Mouse (Mus musculus): ENCODE results near the gene Plod3. TPM values are rescaled to one million over a fixed set of nuclear protein-coding genes. Genes with fewer than 3 reads are reported as not detected.

Plod3 gene
- polyA plus RNA-seq, 1 experiment from 2014 or later, result 11.1 TPM

DNA sequence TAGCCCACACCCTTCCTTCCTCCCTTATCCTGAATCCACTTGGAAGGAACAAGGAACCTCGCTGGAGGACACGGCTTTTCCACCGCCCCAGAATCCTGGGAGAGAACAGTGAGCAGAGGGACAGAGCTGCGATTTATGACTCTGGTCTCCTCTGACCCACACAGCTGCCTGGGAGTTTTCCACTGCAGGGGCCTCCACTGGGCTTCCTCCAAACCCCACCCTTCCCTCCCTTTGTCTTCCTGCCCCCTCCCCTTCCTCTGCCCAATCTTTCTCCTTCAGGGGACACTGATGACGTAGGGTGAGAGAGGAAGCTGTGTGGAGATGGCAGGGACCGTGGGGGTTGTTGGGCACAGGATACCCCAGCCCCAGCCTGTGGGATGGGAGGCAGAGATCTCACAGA, 20.5 kb upstream of the Plod3 start, which contains the start of gene Cldn15:
TSS of gene Cldn15 (plus strand) at position 286 of the 400 bp plus-strand sequence.
- Histone ChIP-seq H3K27me3 (replicated peaks; ENCODE audit: control insufficient read depth, insufficient read depth, low read length) (no peaks in the 10 kb centered on the region), H3K9me3 (ENCODE audit: control insufficient read depth) (no peaks in the 10 kb centered on the region), H3K9ac (ENCODE audit: low read depth, low read length) (peak within 1 kb of the TSS; percentile 11; the same call in 1 of the 2 replicates), H3K4me3 (ENCODE audit: low read depth, low read length) (peak within 1 kb of the TSS; percentile 31; the same call in 1 of the 2 replicates), H3K4me2 (replicated peaks; ENCODE audit: low read depth) (peak within 1 kb of the TSS; percentile 58), H3K36me3 (ENCODE audit: control insufficient read depth, insufficient read depth) (peaks cover 34% of the 10 kb centered on the region), H3K4me1 (replicated peaks; ENCODE audit: control insufficient read depth, insufficient read depth, low read length) (peaks cover 19% of the 10 kb centered on the region; the same call in 1 of the 2 replicates), H3K27ac (ENCODE audit: low read depth, low read length) (peak within 1 kb of the TSS; percentile 86)
- WGBS, result 20% methylated on average over 6 of the region's 6 CpGs
- no peak for ATAC-seq
- TF ChIP-seq CTCF (IDR thresholded peaks at IDR 0.05; ENCODE audit: low read depth), result no peak

DNA sequence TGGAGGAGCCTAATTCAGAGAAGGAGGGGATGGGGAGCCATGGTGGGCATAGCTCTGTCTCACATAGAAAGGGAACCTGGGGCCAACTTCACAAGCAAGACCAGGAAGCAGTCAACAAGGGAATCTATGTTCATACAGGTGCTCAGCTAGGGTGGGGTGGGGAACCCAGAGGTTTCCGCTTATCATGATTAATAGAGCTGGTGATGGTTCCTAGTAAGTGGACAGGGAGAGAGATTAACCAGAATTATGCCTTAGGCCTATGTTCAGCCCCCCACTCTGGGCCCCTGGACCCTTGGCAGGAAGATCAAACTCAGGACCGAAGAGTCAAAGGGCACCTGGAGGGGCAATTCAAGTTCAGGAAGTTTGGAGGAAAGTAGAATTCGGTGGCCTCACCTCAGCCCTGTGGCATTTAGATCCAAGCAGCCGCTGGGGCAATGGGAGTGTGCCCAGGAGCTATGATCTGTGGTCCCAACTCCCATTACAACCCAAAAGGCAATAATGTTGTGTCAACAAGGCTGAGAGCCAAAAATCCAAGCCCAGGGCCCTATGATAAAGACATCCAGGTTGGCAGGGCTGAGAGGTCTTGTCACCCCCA, 19.9 kb upstream of the Plod3 start:
- WGBS, result 36% methylated on average over 4 of the region's 4 CpGs
- Histone ChIP-seq H3K27me3 (replicated peaks; ENCODE audit: control insufficient read depth, insufficient read depth, low read length) (no peaks in the 10 kb centered on the region), H3K27ac (ENCODE audit: low read depth, low read length) (peak overlapping the region; percentile 86), H3K9ac (ENCODE audit: low read depth, low read length) (0 out of 2 replicates have a peak overlapping the region, but pooled peaks have one; percentile 11), H3K4me3 (ENCODE audit: low read depth, low read length) (peak overlapping the region; percentile 31; the same call in 1 of the 2 replicates), H3K36me3 (ENCODE audit: control insufficient read depth, insufficient read depth) (peaks cover 34% of the 10 kb centered on the region), H3K4me2 (replicated peaks; ENCODE audit: low read depth) (peak overlapping the region; percentile 58), H3K9me3 (ENCODE audit: control insufficient read depth) (no peaks in the 10 kb centered on the region), H3K4me1 (replicated peaks; ENCODE audit: control insufficient read depth, insufficient read depth, low read length) (peaks cover 15% of the 10 kb centered on the region; the same call in 1 of the 2 replicates)
- 0 out of 2 replicates have a peak, but pooled peaks have one; percentile 1 for ATAC-seq
- TF ChIP-seq CTCF (IDR thresholded peaks at IDR 0.05; ENCODE audit: low read depth), result no peak

DNA sequence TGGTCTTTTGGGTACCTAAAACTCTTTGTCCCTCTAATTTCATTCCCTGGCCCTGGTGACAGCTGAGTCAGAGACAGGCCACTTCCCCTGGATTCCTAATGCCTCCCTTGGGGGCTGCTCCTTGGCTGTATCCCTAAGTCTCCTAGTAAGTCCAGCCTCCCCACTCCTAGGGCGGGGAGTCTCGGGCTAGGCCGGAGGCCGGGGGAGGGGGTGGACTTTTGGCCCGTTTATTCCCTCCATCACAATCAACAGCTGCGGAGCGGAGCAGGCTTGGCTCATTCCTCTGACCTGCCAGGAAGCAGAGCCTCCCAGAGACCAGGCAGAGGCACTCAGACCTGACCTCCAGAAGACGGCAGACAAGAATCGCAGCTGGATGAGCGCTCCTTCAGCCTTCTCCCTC, 19.2 kb upstream of the Plod3 start:
- Histone ChIP-seq H3K9me3 (ENCODE audit: control insufficient read depth) (no peaks in the 10 kb centered on the region), H3K9ac (ENCODE audit: low read depth, low read length) (no peak overlapping the region), H3K27me3 (replicated peaks; ENCODE audit: control insufficient read depth, insufficient read depth, low read length) (no peaks in the 10 kb centered on the region), H3K4me1 (replicated peaks; ENCODE audit: control insufficient read depth, insufficient read depth, low read length) (peaks cover 15% of the 10 kb centered on the region; the same call in 1 of the 2 replicates), H3K36me3 (ENCODE audit: control insufficient read depth, insufficient read depth) (peaks cover 34% of the 10 kb centered on the region), H3K4me3 (ENCODE audit: low read depth, low read length) (peak overlapping the region; percentile 31), H3K4me2 (replicated peaks; ENCODE audit: low read depth) (peak overlapping the region; percentile 58), H3K27ac (ENCODE audit: low read depth, low read length) (peak overlapping the region; percentile 86)
- 14% methylated on average over 10 of the region's 10 CpGs for WGBS
- peak; percentile 36 for ATAC-seq
- no peak for TF ChIP-seq CTCF (IDR thresholded peaks at IDR 0.05; ENCODE audit: low read depth)

DNA sequence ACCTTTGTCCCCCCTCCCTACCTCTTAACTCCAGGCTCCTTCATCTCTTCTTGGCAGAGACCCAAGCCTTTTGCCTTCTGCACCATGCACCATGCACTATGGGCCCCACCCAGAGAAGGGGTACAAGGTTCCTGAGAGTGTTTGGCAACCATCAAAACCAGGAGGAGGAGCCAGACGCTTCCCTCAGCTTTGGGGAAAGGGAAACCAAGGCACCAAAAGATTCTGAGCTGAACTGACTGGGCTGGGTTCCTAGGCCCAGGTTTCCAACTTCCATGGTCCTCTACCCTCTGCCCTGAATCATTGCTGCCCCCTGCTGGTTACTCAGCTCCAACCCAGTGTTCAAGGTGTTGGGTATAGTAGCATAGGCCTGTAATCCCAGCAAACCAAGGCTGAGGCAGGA, 16.1 kb upstream of the Plod3 start:
- no peaks in the 10 kb centered on the region for H3K9me3 ChIP-seq (ENCODE audit: control insufficient read depth)
- ATAC-seq, result peak; percentile 81
- WGBS, result 35% methylated on average over 1 of the region's 1 CpGs

DNA sequence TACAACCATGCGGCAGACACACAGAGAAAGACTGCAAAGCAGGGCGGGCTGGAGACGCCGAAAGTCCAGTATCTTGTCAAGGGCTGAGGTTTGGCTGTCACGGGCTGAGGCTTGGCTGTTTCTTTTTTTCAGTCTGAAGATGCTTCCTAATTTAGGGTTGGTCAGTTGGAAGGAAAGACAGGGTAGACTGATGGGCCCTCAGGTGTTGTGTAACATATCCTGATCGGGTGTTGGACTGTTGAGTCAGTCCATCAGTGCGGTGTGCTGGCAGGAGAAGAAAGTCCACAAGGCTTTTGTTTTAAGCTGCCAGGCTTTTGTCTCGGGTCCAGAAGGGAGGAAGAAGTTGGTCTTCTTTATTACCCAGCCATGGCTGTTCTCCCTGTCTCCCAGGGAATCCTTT, 13.1 kb upstream of the Plod3 start:
- Histone ChIP-seq H3K9me3 (ENCODE audit: control insufficient read depth) (no peaks in the 10 kb centered on the region), H3K4me2 (replicated peaks; ENCODE audit: low read depth) (no peak overlapping the region), H3K27ac (ENCODE audit: low read depth, low read length) (no peak overlapping the region), H3K4me3 (ENCODE audit: low read depth, low read length) (no peak overlapping the region), H3K27me3 (replicated peaks; ENCODE audit: control insufficient read depth, insufficient read depth, low read length) (no peaks in the 10 kb centered on the region), H3K9ac (ENCODE audit: low read depth, low read length) (no peak overlapping the region), H3K36me3 (ENCODE audit: control insufficient read depth, insufficient read depth) (0 out of 2 replicates have a peak, but pooled peaks cover 5% of the 10 kb centered on the region), H3K4me1 (replicated peaks; ENCODE audit: control insufficient read depth, insufficient read depth, low read length) (no peaks in the 10 kb centered on the region)
- ATAC-seq, result no peak
- no peak for TF ChIP-seq CTCF (IDR thresholded peaks at IDR 0.05; ENCODE audit: low read depth)
- 54% methylated on average over 8 of the region's 8 CpGs for WGBS

More for the DNA sequence above, 16.1 kb upstream of the Plod3 start:
- H3K4me2 ChIP-seq (replicated peaks; ENCODE audit: low read depth), result no peak overlapping the region
- peak; percentile 92 for TF ChIP-seq CTCF (IDR thresholded peaks at IDR 0.05; ENCODE audit: low read depth)
- peaks cover 9% of the 10 kb centered on the region; the same call in 1 of the 2 replicates for H3K4me1 ChIP-seq (replicated peaks; ENCODE audit: control insufficient read depth, insufficient read depth, low read length)
- H3K9ac ChIP-seq (ENCODE audit: low read depth, low read length), result no peak overlapping the region
- no peak overlapping the region for H3K27ac ChIP-seq (ENCODE audit: low read depth, low read length)
- H3K4me3 ChIP-seq (ENCODE audit: low read depth, low read length), result no peak overlapping the region
- H3K27me3 ChIP-seq (replicated peaks; ENCODE audit: control insufficient read depth, insufficient read depth, low read length), result no peaks in the 10 kb centered on the region
- peaks cover 12% of the 10 kb centered on the region; the same call in 1 of the 2 replicates for H3K36me3 ChIP-seq (ENCODE audit: control insufficient read depth, insufficient read depth)

DNA sequence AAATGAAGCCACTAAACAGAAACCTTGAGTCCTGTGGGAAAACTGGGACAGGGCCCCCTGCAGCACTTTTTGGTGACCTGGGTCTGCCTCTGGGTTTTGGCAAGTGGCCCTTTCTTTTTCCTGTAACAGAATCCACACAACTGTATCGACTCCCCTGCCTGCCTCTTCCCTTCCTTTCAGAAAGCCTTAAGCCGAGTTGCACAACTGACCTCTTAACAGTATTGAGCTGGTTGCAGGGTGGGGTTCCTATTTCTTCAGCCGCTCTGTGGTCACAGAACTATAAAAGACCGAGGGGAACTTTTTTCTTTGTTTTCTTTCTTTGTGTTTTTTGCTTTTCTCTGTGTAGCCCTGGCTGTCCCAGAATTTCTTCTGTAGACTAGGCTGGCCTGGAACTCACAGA, 9.1 kb upstream of the Plod3 start:
- Histone ChIP-seq H3K9me3 (ENCODE audit: control insufficient read depth) (no peaks in the 10 kb centered on the region), H3K27ac (ENCODE audit: low read depth, low read length) (no peak overlapping the region), H3K36me3 (ENCODE audit: control insufficient read depth, insufficient read depth) (peaks cover 15% of the 10 kb centered on the region), H3K4me3 (ENCODE audit: low read depth, low read length) (no peak overlapping the region), H3K4me2 (replicated peaks; ENCODE audit: low read depth) (no peak overlapping the region), H3K9ac (ENCODE audit: low read depth, low read length) (no peak overlapping the region), H3K4me1 (replicated peaks; ENCODE audit: control insufficient read depth, insufficient read depth, low read length) (no peaks in the 10 kb centered on the region), H3K27me3 (replicated peaks; ENCODE audit: control insufficient read depth, insufficient read depth, low read length) (no peaks in the 10 kb centered on the region)
- ATAC-seq, result no peak
- TF ChIP-seq CTCF (IDR thresholded peaks at IDR 0.05; ENCODE audit: low read depth), result no peak
- 54% methylated on average over 4 of the region's 4 CpGs for WGBS
